Mouse (Mus musculus): ENCODE results near the gene Adk.

DNA sequence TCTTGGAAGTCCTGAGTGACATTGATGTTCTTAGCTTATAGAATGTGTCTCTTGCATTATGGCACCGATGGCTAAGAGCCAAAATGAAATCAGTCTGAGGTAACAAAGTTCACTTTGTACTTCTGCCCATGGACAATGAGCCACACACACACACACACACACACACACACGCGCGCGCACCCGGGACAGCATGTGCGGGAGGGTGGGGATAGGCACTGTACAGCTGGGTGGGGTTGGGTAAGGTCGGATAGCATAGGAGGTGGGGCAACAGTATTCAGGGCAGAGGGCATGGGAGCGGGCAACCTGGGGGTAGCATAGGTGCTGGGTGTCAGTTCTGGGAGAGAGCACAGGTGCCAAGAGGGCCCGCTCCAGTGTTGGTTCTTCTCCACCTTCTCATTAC, 432.3 kb downstream of the Adk start:
- TF ChIP-seq CTCF (IDR thresholded peaks at IDR 0.05; ENCODE audit: low read depth): no peak
- TF ChIP-seq EP300 (IDR thresholded peaks at IDR 0.05; ENCODE audit: low read depth): no peak
